Mouse (Mus musculus) mesoderm, embryonic 11.5 days (tissue): ENCODE results near the gene Got2.

Experiments
- DNase-seq: peaks from one replicate; pipeline ENCODE4 v3.0.0-alpha.2; 2012; ENCODE audit warnings: low read depth, low spot score

Got2 gene

DNA sequence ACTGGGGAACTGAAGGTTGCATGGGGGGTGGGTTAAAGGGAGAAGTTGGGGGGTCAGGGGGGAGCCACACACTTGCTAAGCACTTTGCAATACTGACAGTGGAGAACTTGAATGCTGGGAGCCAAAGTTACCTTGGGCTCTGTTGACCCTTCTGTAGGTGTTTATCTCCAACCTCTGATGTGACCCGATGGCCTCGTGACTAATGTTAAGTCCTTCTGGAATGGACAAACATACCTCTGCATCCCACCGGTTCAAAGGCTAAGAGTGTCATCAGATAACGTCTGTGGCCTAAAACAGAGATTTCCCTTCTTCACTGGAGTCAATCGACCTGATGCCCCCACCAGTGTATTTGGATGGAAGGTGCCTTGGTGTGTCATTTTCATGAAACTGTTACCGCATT lies 67.1 kb downstream of the Got2 start:
- DNase-seq, result no peak

DNA sequence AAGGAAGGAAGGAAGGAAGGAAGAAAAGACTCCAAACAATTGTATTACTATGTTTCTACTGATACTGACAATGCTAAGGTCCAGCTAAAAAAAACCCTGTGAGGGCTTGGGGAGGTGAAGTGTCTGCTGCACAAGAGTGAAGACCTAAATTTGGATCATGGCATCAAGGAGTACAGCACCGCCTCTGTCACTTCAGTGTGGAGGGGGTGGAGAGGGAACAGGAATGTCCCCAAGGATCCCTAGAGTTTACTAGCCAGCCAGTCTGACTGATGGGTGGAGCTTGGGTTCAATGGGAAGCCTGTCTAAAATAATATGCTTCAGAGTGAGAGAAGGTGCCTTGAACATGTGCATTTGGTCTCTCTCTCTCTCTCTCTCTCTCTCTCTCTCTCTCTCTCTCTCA lies 70.1 kb downstream of the Got2 start:
- DNase-seq, result no peak

DNA sequence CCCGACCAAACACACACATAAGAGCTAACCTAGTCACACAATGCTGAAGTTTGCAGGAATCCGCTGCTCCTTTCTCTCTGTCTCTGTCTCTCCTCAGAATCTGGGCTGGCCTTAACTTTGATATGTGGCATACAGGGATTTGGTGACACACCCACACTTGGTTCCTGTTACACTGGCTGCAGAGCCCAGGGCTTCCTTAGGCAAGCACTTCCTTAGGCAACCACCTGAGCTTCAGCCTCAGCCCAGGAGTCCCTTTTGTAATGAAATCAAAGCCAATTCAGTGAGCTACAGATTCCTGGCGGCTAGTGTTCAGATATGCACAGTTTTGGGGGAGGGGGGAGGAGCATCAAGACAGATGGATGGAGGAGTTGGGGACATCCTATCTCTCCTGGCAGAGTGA lies 70.8 kb downstream of the Got2 start:
- no peak for DNase-seq

DNA sequence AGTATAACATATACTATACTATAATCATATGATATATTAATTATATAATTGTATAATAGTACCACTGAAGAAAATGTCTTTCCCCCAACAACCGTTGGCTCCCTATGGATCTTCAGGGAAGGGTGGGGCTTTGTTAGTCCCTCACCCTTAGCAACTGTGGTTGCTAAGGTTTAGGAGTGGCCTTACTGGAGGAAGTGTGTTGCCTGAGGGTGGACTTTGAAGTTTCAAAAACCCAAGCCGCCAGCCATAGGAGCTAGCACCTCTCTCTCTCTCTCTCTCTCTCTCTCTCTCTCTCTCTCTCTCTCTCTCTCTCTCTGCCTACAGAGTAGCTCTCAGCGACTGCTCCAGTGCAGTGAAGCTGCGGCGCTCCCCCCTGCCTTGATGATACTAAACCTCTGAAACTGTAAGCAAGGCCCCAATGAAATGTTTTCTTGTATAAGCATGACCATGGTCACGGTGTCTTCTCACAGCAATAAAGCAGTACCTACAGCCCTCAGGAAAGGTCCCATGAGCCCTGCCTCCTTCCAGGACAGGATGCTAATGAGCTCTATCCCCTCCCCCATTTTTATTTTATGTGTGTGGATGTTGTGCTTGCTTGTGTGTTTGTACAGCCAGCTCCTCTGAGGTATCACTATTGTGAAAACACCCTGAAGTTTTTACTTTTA lies 72.2 kb downstream of the Got2 start:
- DNase-seq, result no peak
